Mouse (Mus musculus) urinary bladder, postnatal 10 days (tissue): ENCODE data around the gene Rap1gds1.

Experiments
- DNase-seq: peaks from one replicate; pipeline ENCODE4 v3.0.0; 2022; ENCODE audit warnings: low spot score

Rap1gds1 gene

GRCm38 (mm10) chr3:139074484-139075211 lies at the start of gene Rap1gds1:
Gene Rap1gds1, minus strand, starts transcription at chr3:139075201.
- DNase-seq: peak; percentile 12

GRCm38 (mm10) chr3:139118446-139118845 lies 43.4 kb upstream of the Rap1gds1 start:
- DNase-seq: no peak

GRCm38 (mm10) chr3:139116733-139117337 lies 41.8 kb upstream of the Rap1gds1 start:
- no peak for DNase-seq

GRCm38 (mm10) chr3:139112335-139112973 lies 37.5 kb upstream of the Rap1gds1 start:
- no peak for DNase-seq

GRCm38 (mm10) chr3:139111877-139112276 lies 36.9 kb upstream of the Rap1gds1 start:
- DNase-seq: no peak

GRCm38 (mm10) chr3:139108176-139108575 lies 33.2 kb upstream of the Rap1gds1 start:
- DNase-seq: no peak

GRCm38 (mm10) chr3:139103914-139104313 lies 28.9 kb upstream of the Rap1gds1 start:
- no peak for DNase-seq

GRCm38 (mm10) chr3:139103346-139103745 lies 28.3 kb upstream of the Rap1gds1 start:
- no peak for DNase-seq

- DNase-seq: no peak
These were observed 26.9 kb upstream of the Rap1gds1 start for GRCm38 (mm10) chr3:139101941-139102340.

GRCm38 (mm10) chr3:139099284-139099683 lies 24.3 kb upstream of the Rap1gds1 start:
- DNase-seq: no peak

- DNase-seq: no peak
These were observed 20.9 kb upstream of the Rap1gds1 start for GRCm38 (mm10) chr3:139095894-139096293.

- DNase-seq: no peak
These were observed 13.5 kb upstream of the Rap1gds1 start for GRCm38 (mm10) chr3:139088526-139088925.

- DNase-seq: no peak
These were observed 9.0 kb upstream of the Rap1gds1 start for GRCm38 (mm10) chr3:139083778-139084539.

GRCm38 (mm10) chr3:139079831-139080230 lies 4.8 kb upstream of the Rap1gds1 start:
- DNase-seq: no peak

GRCm38 (mm10) chr3:139078010-139078409 lies 3.0 kb upstream of the Rap1gds1 start:
- DNase-seq: no peak

- DNase-seq: no peak
These were observed 1.1 kb upstream of the Rap1gds1 start for GRCm38 (mm10) chr3:139076059-139076455.

GRCm38 (mm10) chr3:139075333-139076058 lies 495 bp upstream of the Rap1gds1 start:
- peak; percentile 48 for DNase-seq

GRCm38 (mm10) chr3:139073801-139074483 lies 1.1 kb downstream of the Rap1gds1 start:
- no peak for DNase-seq

- no peak for DNase-seq
These were observed 5.5 kb downstream of the Rap1gds1 start for GRCm38 (mm10) chr3:139069539-139069938.

- DNase-seq: no peak
These were observed 10.9 kb downstream of the Rap1gds1 start for GRCm38 (mm10) chr3:139064076-139064475.

- DNase-seq: no peak
These were observed 12.9 kb downstream of the Rap1gds1 start for GRCm38 (mm10) chr3:139062088-139062487.
